Mouse (Mus musculus) liver, adult 2 months (tissue): Measurements from ENCODE around the gene 6430550D23Rik.

Experiments
- CTCF ChIP-seq: fragments of 200-500 bp; IDR thresholded peaks from 2 replicates; pipeline ENCODE4 v1.5.1; 2011; ENCODE audit warnings: low read depth, low read length, control low read depth
- POLR2A ChIP-seq: fragments of 200-500 bp; IDR thresholded peaks from 2 replicates; pipeline ENCODE4 v1.6.1; 2011; ENCODE audit warnings: low read length, control low read depth; ENCODE audit not compliant: insufficient read depth; ENCODE audit errors: extremely low read depth

DNA sequence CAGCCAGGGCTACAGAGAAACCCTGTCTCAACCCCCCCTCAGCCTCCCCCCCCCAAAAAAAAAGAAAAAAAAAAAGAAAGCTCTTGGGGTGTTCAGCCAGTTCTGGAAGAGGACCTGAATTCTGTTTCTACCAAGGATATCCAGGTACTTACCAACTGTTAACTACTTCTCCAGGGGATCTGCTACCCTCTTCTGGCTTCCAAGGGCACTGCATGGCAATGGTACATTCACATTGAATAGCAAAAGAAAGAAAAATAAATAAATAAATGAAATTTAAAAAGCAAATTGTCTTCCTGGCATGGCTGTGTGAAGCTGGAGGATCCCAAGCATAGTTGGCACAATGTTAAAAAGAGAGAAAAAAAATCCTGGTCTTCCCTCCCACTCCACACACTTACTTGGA lies 55.8 kb downstream of the 6430550D23Rik start:
- no peak for TF ChIP-seq CTCF
- no peak for TF ChIP-seq POLR2A
